Mouse (Mus musculus): ENCODE data around the gene Fam107a. TPM values are rescaled to one million over a fixed set of nuclear protein-coding genes. Genes with fewer than 3 reads are reported as not detected.

The Fam107a gene
- not detected in 2 replicates for total RNA-seq (2015; ENCODE audit: low replicate concordance)
- not detected in 2 replicates for total RNA-seq (2017; ENCODE audit: low replicate concordance)

DNA sequence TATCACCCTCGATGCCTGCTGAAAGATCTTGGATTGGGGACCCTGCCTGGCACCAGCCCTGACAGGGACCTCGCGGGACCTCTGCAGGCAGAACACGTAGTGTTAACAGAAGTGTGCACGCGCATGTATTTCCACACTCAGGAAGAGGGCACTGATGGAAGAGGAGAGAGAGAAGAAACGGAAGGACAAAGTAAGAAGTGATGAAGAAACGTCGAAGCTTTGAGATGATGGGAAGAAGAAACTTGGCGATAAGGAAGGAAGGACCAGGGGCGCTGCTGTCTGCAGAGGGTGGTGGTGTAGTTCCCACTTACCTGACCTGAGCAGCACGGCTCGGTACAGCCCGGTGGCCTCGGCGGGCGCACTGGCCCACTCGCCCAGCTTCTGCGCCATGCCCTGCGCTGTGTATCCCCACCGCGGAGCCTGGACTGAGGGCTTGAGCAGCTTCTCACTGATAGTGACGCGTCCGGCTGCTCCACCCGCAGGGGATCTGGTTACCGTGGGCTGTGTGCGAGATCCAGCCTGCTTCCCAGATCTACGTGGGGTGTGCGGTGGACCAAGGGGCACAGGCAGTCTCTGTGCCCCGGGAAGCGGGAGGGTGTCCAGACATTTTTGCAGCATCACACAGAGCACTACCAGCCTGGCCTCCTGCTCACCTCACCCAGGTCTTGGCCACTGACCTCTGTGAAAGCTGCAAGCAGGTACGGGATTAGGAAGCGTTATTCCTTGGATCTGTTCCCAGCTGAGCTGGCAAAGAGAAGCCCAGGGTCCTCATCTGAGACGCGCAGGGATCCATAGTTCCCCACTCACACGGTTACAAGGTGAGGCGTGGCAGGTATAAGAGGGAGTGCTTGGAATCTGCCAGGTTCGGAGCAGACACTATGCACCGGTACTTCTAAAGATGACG, at the start of gene Fam107a:
TSS of gene Fam107a (minus strand) at position 830 of the 904 bp plus-strand sequence.
- no peak for ATAC-seq (replicated peaks; ENCODE audit: low FRiP score, poor library complexity, severe bottlenecking)

DNA sequence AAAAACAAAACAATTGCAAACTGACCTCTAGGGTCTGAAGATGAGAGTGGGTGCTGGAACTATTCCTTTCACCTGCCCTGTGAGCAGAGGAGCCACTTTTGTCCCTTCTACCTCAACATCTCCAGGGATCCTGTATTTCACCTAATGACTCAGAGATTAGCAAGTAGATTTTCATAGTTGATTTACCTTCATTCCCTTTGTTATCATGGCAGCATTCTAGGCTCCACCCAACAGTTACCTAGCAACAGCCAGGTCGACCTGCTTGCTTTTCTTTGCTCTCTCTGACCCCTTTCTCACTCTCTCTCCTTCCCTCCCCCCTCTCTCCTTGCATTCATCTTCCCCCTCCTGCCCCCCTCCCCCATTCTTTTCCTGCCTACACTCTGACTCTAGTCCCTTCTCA, 49.3 kb upstream of the Fam107a start:
- no peak for ATAC-seq (replicated peaks; ENCODE audit: low FRiP score, poor library complexity, severe bottlenecking)

DNA sequence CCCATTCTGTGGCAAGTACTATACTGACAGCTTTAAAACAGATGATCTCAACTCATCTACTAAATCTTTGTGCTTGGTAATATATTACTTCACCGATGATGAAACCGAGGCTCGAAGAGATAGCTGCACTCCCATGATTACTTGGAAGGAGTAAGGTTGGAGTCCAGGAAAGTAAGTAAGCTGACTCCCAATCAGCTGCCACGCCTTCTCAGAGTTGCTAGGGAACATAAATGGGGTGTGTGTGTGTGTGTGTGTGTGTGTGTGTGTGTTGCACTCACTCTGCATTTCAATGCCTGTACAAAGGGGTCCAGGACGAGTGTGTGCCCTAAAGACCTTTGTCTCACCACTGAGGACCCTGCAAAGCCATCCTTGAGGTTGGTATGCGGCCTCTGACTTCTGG, 48.0 kb upstream of the Fam107a start:
- no peak for ATAC-seq (replicated peaks; ENCODE audit: low FRiP score, poor library complexity, severe bottlenecking)

DNA sequence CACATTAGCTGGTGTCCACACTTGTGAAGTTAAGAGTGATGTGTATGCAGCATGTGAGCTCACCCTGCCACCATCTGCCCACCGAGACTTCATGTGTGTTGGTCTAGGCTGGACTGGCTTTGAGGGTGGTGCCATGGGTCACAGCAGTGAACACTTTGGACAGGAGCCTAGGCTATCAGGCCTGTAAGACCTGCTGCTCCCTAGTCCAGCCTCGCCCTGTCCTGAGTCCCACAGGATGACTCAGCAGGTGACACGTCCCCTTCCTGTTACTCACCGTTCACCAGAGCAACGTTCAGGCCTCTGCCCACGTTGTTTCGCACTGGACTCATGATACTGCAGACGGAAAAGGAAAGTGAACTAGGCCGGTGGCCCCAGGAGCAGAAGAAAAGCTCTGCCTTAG, 39.0 kb upstream of the Fam107a start:
- no peak for ATAC-seq (replicated peaks; ENCODE audit: low FRiP score, poor library complexity, severe bottlenecking)

DNA sequence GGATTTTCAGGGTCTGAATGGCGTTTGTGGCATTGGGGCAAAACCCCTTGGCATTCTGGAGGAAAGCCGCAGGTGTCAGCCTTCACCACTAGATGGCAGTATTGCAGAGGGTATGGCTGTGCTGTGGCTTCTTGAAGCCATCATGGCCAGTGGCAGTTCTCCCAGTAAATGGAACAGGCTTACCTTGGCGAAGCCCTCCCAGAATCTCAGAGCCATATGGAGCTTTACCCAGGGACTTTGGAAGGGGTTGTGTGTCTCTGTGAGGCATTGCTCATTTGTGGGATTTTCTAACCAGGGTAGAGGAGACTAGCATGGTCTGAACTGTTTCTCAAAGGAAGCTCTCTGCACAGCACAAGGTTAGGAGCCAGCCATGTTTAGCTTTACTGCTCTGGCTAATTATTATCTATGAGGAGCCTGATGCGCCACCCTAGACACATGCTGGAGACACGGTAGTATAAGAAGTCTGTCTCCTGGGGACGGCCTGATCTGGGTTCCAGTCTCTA, 38.2 kb upstream of the Fam107a start:
- no peak for ATAC-seq (replicated peaks; ENCODE audit: low FRiP score, poor library complexity, severe bottlenecking)

DNA sequence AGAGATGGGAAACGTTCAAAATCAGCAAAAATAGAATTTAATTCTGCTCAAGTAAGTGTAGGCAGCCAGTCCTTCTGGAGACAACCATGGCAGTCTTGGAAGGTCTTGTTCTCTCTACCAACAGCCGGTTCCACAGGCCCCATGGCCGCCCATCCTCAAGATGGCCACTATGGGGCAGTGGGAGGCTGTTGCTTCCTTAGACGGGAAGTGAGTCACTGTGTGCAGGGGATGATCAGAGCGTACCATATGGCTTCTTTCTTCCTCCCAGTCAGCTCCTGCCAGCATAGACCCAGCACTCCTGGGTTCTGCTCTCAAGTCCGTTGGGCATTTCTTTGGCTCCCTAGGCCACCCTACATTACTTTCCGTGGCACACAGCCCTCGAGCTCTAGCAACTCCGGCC, 31.1 kb upstream of the Fam107a start:
- ATAC-seq (replicated peaks; ENCODE audit: low FRiP score, poor library complexity, severe bottlenecking): no peak

DNA sequence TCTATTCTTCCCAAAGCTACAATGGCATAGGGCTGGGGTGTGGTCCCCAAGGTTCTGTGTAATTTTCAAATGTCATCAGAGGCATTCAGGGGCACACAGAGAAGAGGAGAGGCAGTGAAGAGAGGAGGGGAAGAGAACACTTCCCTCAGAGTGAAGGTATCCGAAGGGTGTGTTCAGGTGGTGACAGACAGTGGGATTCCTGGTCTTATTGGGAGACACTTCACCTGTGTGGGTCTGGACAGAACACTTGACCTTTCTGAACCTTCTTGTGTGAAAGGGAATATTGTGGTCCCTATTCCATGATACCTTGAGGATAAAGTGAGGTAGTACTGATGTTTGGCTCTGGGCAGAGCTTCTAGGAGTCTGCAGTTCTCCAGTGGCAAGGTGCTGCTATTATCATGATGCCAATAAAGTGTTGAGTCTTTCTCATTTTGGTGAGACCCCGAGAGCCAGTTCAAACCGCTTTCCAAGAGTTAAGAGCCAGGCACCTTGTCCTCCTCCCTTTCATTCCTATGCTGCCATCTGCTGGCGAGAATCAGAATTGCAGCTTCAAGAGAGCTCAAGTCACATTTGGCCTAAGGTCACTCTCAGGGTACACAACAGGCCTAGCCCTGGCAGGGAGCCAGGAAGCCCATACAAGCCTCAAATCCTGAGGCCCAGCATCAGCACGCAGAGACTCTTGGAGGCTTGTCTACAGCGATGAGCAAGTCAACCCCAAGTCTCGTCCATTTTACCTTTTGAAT, 28.6 kb upstream of the Fam107a start:
- ATAC-seq (replicated peaks; ENCODE audit: low FRiP score, poor library complexity, severe bottlenecking): peak; percentile 76

DNA sequence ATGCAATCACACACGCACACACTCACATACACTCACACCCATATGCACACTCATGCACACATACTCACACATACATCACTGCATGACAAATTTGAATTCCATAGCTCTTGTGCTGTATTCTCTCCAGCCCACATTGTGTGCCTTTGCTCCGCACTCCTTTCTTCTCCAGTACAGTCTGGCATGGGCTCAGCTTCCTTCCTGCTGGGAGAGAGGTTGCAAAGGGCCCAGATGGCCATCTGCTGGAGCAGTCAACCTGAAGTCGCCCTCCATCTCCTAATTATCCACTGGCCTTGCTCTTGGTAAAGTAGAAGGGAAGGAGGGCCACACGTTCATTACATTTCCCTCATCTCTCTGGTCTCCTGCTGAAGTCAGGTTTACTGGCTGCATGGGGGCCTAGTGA, 27.7 kb upstream of the Fam107a start:
- no peak for ATAC-seq (replicated peaks; ENCODE audit: low FRiP score, poor library complexity, severe bottlenecking)

DNA sequence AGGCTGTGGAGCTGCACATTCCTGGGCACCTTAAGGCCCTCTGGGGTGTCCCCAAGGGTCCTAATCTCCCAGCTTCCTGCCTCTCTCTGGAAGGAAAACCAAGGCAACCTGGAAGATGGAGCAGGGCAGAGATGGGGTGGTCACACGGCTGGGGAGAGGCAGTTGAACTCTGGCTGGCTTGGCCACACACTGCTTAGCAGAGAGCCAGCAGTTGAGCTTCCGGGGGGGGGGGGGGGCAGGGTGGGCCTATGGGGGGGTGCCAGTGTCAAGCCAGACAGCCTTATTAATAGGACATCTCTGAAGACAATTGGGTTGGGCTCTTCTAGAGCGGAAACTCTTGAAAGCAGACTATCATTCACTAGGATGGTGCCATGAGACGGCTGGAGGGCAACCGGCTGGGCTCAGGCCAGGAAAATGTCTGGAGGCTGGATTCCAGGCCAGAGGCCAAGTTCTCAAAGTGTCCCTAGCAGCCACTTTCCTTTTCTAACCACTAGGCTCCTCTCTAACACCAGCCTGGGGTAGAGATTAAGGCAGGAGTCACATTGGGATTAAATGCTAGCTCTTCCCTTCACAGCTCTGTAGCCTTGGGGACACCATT, 24.8 kb upstream of the Fam107a start:
- ATAC-seq (replicated peaks; ENCODE audit: low FRiP score, poor library complexity, severe bottlenecking): no peak

DNA sequence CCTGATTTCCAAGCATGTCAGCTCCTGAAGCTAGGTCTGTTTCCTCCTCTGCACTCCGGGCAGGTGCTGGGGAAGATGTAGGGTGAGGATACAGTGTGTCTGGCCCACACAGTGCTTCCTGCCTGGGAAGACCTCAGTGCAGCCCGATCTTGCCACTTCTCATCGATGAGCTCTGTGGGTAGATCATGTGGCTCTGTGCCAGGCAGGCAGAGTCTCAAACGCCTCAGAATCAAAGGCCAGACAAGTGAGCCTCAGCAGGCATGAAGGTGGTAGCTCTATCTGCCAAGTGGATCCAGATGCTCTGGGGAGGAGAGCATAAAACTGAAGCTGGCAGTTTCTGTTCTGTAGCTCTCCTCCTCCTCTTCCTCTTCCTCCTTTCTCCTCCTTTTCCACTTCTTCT, 22.4 kb upstream of the Fam107a start:
- ATAC-seq (replicated peaks; ENCODE audit: low FRiP score, poor library complexity, severe bottlenecking): no peak

DNA sequence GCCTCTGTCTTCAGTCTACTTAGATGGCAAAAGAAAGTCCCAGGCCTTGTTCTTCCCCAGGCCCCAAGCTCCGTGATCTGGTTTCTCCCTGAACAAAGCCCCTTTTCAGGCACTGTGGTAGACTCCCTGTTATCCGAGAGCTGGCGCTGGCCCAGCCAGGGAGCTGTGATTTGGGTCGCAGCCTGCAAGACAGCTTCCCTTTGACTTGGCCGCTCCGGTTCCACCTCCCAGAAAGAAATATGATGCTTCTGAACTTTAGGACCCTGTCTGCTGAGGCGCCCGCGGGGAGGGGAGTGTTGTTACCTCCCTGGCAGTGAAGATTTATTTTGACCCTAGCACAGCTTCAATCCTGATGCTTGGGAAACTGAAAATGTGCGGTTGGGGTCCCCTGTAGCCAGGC, 18.1 kb upstream of the Fam107a start:
- no peak for ATAC-seq (replicated peaks; ENCODE audit: low FRiP score, poor library complexity, severe bottlenecking)

DNA sequence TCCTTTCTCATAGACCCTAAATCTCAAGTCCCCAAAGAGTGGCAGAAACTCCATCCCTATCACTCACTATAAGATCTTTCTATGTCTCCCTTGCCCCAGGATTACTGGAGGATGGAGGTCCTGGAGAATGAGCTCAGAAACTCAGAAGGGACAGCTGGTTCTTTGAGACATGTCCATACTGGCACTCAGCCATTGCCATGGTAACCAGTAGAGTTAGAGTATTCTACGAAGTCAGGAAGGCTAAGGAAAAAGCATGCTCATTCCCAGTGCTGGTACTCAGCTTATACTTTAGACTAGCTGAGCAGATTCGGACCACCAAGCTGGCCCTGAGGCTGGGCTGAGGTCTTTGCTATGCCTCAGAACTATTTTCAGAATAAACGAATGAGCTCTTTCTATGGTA, 16.7 kb upstream of the Fam107a start:
- no peak for ATAC-seq (replicated peaks; ENCODE audit: low FRiP score, poor library complexity, severe bottlenecking)

DNA sequence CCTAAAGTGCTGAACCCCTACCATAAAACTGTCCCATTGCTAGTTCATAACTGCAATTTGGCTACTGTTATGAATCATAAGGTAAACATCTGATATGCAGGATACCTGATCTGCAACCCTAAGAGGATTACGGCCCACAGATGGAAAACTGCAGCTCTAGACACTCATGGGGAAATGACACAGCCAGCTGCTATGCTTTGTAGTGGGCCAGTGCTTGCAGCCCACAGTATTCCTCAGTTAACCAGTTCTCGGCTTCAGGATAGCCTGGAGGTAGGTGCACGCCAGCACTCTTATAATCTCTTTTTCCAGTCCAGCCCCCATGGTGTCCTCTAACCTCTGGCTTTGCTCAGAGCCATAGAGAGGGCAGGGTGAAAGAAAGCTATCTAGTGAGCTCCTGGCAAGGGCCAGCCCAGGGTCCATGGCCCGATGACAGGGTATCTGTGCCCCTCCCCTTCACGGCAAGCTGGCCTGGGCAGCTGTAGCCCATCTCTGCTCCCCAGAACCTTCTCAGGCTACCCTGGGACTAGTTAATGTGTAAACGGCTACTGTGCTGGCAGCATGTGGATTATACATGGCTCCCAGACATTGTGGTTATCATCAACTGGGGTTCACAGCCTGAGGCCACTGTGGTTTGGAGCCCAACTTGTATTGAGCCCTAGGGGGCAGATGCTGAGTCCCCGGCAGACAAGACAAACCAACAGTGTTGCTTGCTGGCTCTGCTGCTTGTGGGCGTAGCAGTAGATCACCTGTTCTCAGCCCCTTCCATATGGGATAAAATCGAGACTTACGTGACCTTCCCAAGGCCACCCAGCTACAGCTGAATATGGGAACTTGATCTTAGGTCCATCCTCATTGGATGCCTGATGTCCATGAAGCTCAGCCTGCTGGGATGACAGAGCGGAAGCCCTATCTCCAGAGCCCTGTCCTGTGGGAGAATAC, 14.8 kb upstream of the Fam107a start:
- no peak for ATAC-seq (replicated peaks; ENCODE audit: low FRiP score, poor library complexity, severe bottlenecking)

DNA sequence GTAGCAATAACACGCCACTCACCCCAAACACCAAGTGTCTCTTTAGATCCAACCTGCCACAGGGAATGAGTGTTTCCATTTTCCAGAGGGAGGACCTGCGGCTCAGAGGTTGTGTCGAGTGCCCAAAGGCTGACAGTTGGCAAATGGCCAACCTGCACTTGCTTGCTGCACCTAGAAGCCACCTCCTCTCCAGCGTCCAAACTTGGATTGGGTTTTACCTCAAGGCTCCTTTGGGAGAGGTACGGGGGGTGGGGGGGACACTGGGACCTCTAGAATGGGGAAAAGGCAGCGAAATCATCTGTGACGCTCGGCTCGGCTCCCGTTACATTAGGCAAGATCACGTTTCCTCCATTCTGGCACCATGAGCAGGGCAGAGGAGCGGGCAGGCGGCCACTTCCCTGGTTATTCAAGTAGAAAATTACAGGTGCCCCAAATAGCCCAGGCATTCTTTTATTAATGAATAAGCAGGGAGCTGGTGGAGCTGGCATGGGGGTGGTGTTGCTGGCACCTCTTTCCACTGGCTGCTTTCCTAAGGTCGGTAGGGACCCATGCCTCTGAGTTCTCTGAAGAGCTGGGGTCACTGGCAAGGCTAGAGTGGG, 13.6 kb upstream of the Fam107a start:
- no peak for ATAC-seq (replicated peaks; ENCODE audit: low FRiP score, poor library complexity, severe bottlenecking)

DNA sequence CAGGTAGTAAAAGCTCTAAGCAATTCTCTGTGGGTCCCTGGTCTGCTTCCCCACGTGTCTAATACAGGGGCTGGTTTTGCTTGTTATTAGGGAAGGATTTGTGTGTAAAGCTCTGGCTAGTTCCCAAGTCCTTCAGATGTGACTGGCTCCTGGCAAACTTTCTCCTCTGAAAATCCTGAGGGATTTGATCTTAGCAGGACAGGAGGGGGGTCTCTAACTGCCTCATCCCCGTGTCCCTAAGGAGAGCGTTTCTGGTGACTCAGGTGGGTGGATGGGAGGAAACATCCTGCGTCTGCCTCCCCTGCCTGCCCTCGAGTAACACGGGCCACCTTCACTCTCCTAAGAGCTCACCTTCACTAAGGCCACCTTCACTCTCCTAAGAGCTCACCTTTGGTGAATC, 12.6 kb upstream of the Fam107a start:
- ATAC-seq (replicated peaks; ENCODE audit: low FRiP score, poor library complexity, severe bottlenecking): no peak

DNA sequence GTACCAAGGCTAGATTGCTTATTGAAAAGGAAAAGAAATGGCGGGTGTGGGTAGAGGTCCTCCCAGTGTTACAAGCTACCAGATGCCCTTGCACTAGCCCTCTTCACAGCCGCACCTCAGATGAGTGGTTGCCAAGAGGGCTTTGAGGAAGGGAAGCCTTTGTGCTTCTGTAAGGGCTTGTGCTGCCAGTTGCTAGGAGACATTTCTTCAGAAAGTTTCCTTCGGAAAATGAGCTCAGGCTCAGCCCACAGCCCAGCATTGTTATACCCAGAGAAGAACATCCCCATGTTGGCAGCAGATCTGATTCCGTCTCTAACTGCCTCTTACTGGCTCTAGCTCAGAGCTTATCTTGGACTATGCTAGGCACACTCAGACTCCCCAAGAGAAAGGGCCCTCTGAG, 11.7 kb upstream of the Fam107a start:
- no peak for ATAC-seq (replicated peaks; ENCODE audit: low FRiP score, poor library complexity, severe bottlenecking)

DNA sequence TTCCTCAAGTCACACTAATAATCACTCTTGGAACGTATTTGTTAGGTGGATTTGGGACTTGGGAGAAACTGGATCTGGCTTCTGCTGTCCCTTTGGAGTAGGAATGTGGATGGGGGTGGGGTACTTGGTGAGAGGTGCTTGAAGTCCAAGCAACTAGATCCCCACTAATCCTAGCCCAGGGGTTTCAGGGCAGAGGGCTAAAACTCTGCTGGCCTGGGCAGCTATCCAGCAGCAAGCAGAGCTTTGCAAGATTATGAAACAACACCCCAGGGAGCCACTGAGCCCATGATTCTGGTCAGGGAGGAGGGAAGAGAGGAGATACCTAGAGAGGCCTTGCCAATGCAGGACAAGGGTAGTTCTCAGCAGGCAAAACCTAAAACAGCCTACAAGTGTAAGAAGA, 9.5 kb upstream of the Fam107a start:
- ATAC-seq (replicated peaks; ENCODE audit: low FRiP score, poor library complexity, severe bottlenecking): no peak

DNA sequence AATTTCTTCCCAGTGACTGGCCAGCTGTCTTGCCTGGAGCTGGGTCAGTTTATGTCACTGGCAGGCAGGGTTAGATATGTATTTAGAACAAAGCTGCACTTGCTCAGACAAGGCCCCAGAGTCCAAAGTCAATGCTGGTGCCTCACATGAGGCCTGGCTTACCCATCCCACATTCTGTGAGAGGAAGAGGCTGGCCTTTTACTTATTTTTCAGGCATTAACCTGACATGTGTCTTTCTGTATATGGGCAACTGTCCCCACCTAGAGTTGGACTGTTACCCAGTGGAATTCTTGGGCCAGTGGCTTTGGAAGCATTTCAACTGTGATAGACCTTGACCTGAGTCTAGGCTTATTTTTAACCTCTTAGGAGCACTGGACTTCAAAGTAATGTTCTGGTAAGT, 9.1 kb upstream of the Fam107a start:
- ATAC-seq (replicated peaks; ENCODE audit: low FRiP score, poor library complexity, severe bottlenecking): no peak

DNA sequence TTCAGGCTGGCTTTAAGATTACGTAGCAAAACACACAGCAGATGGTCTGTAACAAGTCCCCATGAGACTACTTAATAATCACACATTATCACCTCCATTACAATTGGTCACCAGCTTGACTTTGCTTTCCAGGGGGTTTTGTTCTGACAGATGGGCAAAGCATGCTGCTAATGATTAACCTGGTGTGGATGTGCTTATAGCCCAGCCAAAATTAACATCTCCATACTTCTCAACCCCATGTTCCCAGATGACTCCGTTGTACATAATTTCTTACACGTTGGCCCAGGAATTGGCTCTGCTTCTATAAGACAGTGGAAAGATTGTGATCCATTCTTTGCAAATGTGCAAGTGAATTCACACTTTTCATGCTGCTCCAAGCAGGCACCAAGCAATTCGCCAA, 7.9 kb upstream of the Fam107a start:
- no peak for ATAC-seq (replicated peaks; ENCODE audit: low FRiP score, poor library complexity, severe bottlenecking)

All from erythroblast, adult 5-6 weeks (primary cell).